Mouse (Mus musculus) lung, embryonic 16.5 days (tissue): ENCODE results near the gene Btg4. TPM values are rescaled to one million over a fixed set of nuclear protein-coding genes. Genes with fewer than 3 reads are reported as not detected.

Experiments
- microRNA counts: library from miRNA; unstranded; fragments of <30 nt; microRNA quantifications from one replicate; lab custom pipeline; 2016
- microRNA-seq: library from miRNA; unstranded; fragments of <30 nt; microRNA quantifications from one replicate; pipeline ENCODE4, GENCODE M21; 2016
- polyA plus RNA-seq: library from polyadenylated mRNA; unstranded; fragments of >200 nt; fragmentation: Nextera tagmentation; extraction: Ambion mirVana; gene quantifications from 2 replicates; pipeline ENCODE4 v1.2.1, GENCODE M21; 2015

Gene Btg4
- polyA plus RNA-seq, 1 experiment from 2014 or later = 0.34 TPM

MicroRNAs encoded within 50 kb of the gene (microRNA counts, 519-probe panel; counts per million panel counts)
- microRNA mmu-miR-34b-3p (lab: Ali Mortazavi, UCI) (2,011 counts per million, percentile 34 among the panel's probes with 10 or more counts), microRNA mmu-miR-34b-5p (lab: Ali Mortazavi, UCI) (2,467 counts per million, percentile 44 among the panel's probes with 10 or more counts), microRNA mmu-miR-34c (lab: Ali Mortazavi, UCI) (4,088 counts per million, percentile 83 among the panel's probes with 10 or more counts)

Small RNAs within 50 kb of the gene (microRNA-seq; reads per million reads assigned to microRNA genes)
- gene Mir34b (38.1 reads per million, percentile 39 among the genes with 10 or more reads in this experiment), gene Mir34c (1,011 reads per million, percentile 74 among the genes with 10 or more reads in this experiment)

Other genes starting within 250 kb of the Btg4 start
- 58.9 and 60.3 TPM in 2 replicates for gene Ppp2r1b, start 215.6 kb upstream of the Btg4 start, polyA plus RNA-seq
- gene Sik2, start 51.8 kb upstream of the Btg4 start, polyA plus RNA-seq = 16.7 and 19.7 TPM in 2 replicates
- gene Layn, start 16.2 kb downstream of the Btg4 start, polyA plus RNA-seq = 7.2 and 7.7 TPM in 2 replicates
- 5.9 and 6.3 TPM in 2 replicates for gene 4833427G06Rik, start 41.2 kb downstream of the Btg4 start, polyA plus RNA-seq
- gene Gm32742, start 104.6 kb downstream of the Btg4 start, polyA plus RNA-seq = 0.08 and 0.13 TPM in 2 replicates
- gene Pou2af1, start 152.8 kb downstream of the Btg4 start, polyA plus RNA-seq = 0.11 TPM in 2 replicates
- gene Colca2, start 217.7 kb downstream of the Btg4 start, polyA plus RNA-seq = 8.3 and 10.6 TPM in 2 replicates